Comparison of ENCODE assay signal across 21 mouse cellular contexts in genomic region chr1:157740725-157741665, GRCm38 (mm10).
A peak's percentile ranks its signal among the peaks of the same experiment; 100 is the strongest.
DNase-seq lines count a peak whose midpoint lies in the region; ATAC-seq and TF ChIP-seq lines count a peak whose summit lies in the region.
"Had no signal": no experiment of that assay in that cellular context is flagged by ENCODE, and none has a peak within 500 bp of the region (broad histone marks: within the 10 kb centered on the region; RNA-seq: fewer than 3 reads in every experiment).

No protein-coding gene starts in this region.

- 52% methylated on average over 13 of the region's 13 CpGs for WGBS in liver, embryonic 14.5 days (ENCODE audit: insufficient replicate concordance)
- WGBS in liver, postnatal 0 days (ENCODE audit: insufficient replicate concordance): 58% methylated on average over 13 of the region's 13 CpGs

- TF ChIP-seq CTCF in liver, embryonic 14.5 days (IDR thresholded peaks at IDR 0.05; ENCODE audit: low read depth): no peak
- no peak for TF ChIP-seq CTCF in liver, postnatal 0 days (IDR thresholded peaks at IDR 0.05; ENCODE audit: low read depth)

- no peaks in the 10 kb centered on the region for H3K27me3 ChIP-seq in liver, embryonic 14.5 days (ENCODE audit: control insufficient read depth, insufficient read depth, low read length)
- H3K27me3 ChIP-seq in liver, postnatal 0 days (ENCODE audit: insufficient read depth, low read length): no peaks in the 10 kb centered on the region
- H3K27me3 ChIP-seq: embryonic facial prominence, embryonic 15.5 days; heart, embryonic 12.5 days had no signal

- no peak overlapping the region for H3K4me2 ChIP-seq in liver, embryonic 14.5 days (ENCODE audit: low read depth)
- no peak overlapping the region for H3K4me2 ChIP-seq in liver, postnatal 0 days (ENCODE audit: low read depth, low read length)
- H3K4me2 ChIP-seq: embryonic facial prominence, embryonic 15.5 days; heart, embryonic 12.5 days; hindbrain, embryonic 14.5 days had no signal

- TF ChIP-seq EP300 in liver, embryonic 14.5 days (IDR thresholded peaks at IDR 0.05; ENCODE audit: low read depth): peak; percentile 36; the same call in 1 of the 2 replicates
- TF ChIP-seq EP300 in liver, postnatal 0 days (IDR thresholded peaks at IDR 0.05; ENCODE audit: low read depth): no peak

- no peak overlapping the region for H3K9ac ChIP-seq in liver, embryonic 14.5 days (replicated peaks)
- H3K9ac ChIP-seq in liver, postnatal 0 days (replicated peaks): no peak overlapping the region
- H3K9ac ChIP-seq: embryonic facial prominence, embryonic 15.5 days; heart, embryonic 12.5 days; hindbrain, embryonic 14.5 days had no signal

- H3K4me3 ChIP-seq in liver, embryonic 14.5 days (ENCODE audit: insufficient read depth in 1 of 2, low read depth in 2 of 2, low read length in 2 of 2): no peak overlapping the region
- H3K4me3 ChIP-seq in liver, postnatal 0 days (ENCODE audit: low read depth, low read length): no peak overlapping the region
- H3K4me3 ChIP-seq: embryonic facial prominence, embryonic 15.5 days; erythroblast, embryonic 14.5 days; forebrain, embryonic 10.5 days; heart, embryonic 12.5 days; hindbrain, embryonic 10.5 days had no signal

- H3K27ac ChIP-seq in liver, embryonic 14.5 days: no peak overlapping the region
- H3K27ac ChIP-seq in liver, postnatal 0 days (ENCODE audit: low read depth): no peak overlapping the region
- H3K27ac ChIP-seq: embryonic facial prominence, embryonic 15.5 days; forebrain, embryonic 10.5 days; hindbrain, embryonic 10.5 days; hindbrain, embryonic 14.5 days had no signal

- H3K4me1 ChIP-seq in liver, embryonic 14.5 days (replicated peaks; ENCODE audit: control insufficient read depth in 2 of 2, insufficient read depth in 2 of 2, low read length in 1 of 2): no peaks in the 10 kb centered on the region
- no peaks in the 10 kb centered on the region for H3K4me1 ChIP-seq in liver, postnatal 0 days (ENCODE audit: insufficient read depth)
- H3K4me1 ChIP-seq: embryonic facial prominence, embryonic 15.5 days; heart, embryonic 12.5 days had no signal

- no peaks in the 10 kb centered on the region for H3K9me3 ChIP-seq in liver, embryonic 14.5 days (ENCODE audit: control insufficient read depth, low read length)
- no peaks in the 10 kb centered on the region for H3K9me3 ChIP-seq in liver, postnatal 0 days (ENCODE audit: low read length)
- H3K9me3 ChIP-seq: embryonic facial prominence, embryonic 15.5 days; forebrain, embryonic 10.5 days; hindbrain, embryonic 10.5 days had no signal

- ATAC-seq in liver, embryonic 14.5 days (ENCODE audit: insufficient read depth): 0 out of 2 replicates have a peak, but pooled peaks have one; percentile 50
- ATAC-seq in liver, postnatal 0 days: no peak
- ATAC-seq: forebrain, embryonic 16.5 days had no signal

- H3K36me3 ChIP-seq in liver, embryonic 14.5 days (replicated peaks; ENCODE audit: control insufficient read depth, insufficient read depth, low read depth): no peaks in the 10 kb centered on the region
- H3K36me3 ChIP-seq in liver, postnatal 0 days (replicated peaks; ENCODE audit: insufficient read depth, low read length): no peaks in the 10 kb centered on the region
- H3K36me3 ChIP-seq: embryonic facial prominence, embryonic 15.5 days; forebrain, embryonic 10.5 days; G1E; heart, embryonic 12.5 days; hindbrain, embryonic 10.5 days had no signal

- DNase-seq in liver, embryonic 14.5 days (ENCODE audit: low read depth in 3 of 3, low spot score in 3 of 3): no peak
- no peak for DNase-seq in liver, postnatal 0 days
- DNase-seq in Muller cell, postnatal 12 days (ENCODE audit: inconsistent ontology term): peak; percentile 74
- peak; percentile 47 for DNase-seq in ZHBTc4 (ENCODE audit: low read depth, low spot score)
- DNase-seq in right cerebral cortex, postnatal 4 days: no peak
- DNase-seq in right cerebral cortex, postnatal 10 days (ENCODE audit: low spot score in 2 of 2): no peak
- DNase-seq: adrenal gland, adult 2 months; adrenal gland, postnatal 36 days; cerebellum, adult 11 months; cerebellum, adult 8-10 months; cerebellum, postnatal 14 days; embryo, embryonic 11 days; gastrocnemius, postnatal 10 days had no signal

Comparison
In these comparisons a context has a peak if more than half of its experiments do, and no peak if none do; other contexts are left out.
1. DNase-seq: peak in Muller cell, postnatal 12 days (single experiment) and ZHBTc4 (single experiment); none in liver, embryonic 14.5 days (0 of 3), liver, postnatal 0 days (single experiment), right cerebral cortex, postnatal 4 days (single experiment) and right cerebral cortex, postnatal 10 days (0 of 2).